Mouse (Mus musculus) kidney, adult 9 months (tissue): ENCODE results near the gene Olfr643.

Experiments
- DNase-seq: peaks from one replicate; pipeline ENCODE4 v3.0.0; 2022

The Olfr643 gene

DNA sequence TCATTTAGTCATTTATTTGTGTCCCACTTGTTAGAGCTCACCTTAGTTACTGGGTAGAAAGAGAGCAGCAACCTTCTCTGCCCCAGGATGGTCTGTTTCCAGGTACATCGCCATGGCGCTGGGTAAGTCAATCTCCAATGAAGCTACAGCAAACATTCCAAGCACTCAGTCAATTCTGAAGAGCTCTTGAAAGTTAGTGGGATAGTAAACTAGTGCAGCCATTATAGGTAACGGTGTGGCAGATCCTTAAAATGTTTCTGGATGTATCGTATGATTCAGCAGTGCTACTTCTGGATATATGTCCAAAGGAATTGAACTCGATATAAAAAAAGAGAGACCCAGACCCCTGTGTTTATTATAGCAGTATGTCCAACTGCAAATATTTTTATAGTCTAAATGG, at the start of gene Olfr643:
Gene Olfr643 (minus strand): TSS at position 101 of the 400 bp plus-strand sequence.
- no peak for DNase-seq

DNA sequence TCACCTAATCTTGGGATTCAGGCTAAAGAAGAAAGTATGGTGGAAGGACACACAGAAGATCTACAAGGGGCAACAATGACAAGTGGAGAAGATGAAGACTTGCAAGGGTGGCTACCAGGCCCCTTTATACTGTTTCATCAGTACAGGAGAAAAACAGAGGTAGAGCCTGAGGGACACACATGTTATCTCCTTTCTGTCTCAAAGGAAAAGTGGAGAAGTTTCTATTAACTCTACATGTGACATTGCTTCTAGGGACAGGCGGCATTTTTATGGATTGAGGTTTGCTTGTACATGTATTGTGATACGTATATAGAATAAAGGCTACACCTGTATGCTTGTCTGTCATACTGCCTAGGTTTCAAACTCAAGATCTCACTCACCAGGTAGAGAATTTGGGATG, 46.1 kb upstream of the Olfr643 start, which contains the start of gene Olfr648:
Gene Olfr648 (minus strand): TSS at position 101 of the 400 bp plus-strand sequence.
- no peak for DNase-seq

DNA sequence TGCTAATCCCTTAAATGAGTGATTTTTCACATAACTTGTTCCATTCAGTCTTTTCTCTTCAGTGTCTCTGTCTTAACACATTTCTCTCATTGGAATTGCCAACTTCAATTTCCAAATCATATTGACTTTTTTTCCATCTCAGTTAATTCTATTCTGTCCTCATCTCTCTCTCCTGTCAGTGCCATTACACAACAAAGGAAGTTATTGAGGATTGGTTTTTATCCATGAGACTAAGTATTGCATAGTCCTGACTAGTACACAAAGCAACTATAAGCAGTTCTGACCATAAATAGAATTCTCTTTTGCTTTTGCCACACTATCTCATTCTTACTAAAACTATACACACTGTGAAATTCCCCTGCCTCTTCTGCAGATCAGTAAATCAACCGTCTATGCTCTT, 41.9 kb upstream of the Olfr643 start:
- no peak for DNase-seq

DNA sequence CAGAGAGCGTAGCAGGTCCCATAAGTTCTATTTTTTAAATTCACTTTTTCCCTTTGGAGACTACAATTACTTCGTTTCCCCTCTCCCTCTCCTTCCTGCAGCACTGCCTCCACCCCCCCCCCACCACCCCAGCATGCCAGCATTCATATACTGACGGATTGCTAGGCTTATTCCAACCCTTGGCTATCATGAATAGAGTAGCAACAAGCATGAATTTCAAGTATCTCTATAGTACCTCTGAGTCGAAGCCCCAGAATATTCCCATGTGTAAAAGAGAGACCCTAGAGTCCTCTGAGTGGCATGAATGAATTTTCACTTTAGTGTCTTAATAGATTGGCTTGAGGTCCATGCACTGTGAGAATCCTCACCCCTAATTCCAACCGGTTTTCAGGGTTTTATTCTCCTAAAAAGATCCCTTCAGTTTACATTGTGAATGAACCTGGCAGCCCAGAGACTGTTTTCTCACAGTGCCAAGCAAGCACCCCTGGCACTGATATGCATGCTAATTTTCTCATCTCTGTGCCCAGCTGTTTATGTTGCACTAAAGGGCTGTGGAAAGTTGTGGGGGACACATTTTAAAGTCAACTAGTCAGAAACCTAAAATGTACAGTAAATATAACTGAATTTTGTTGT, 41.3 kb upstream of the Olfr643 start:
- no peak for DNase-seq

DNA sequence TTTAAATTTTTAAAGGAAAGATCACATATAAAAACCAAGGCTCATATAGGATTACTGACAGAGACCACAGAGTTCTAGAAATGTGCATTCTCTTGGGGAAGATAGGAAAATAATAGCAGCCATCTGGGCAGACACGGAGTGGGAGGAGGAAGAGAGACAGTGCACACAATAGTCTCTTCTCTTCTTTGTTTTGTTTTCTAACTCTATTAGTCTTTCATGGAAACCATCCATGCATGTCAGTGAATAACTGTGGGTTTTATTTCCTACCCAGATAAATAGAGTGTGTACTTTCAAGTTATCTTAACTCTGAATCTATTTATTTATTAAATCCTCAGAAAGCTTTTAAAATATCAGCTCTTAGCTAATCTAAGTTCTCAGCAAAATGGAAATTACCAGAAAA, 37.9 kb upstream of the Olfr643 start:
- no peak for DNase-seq

DNA sequence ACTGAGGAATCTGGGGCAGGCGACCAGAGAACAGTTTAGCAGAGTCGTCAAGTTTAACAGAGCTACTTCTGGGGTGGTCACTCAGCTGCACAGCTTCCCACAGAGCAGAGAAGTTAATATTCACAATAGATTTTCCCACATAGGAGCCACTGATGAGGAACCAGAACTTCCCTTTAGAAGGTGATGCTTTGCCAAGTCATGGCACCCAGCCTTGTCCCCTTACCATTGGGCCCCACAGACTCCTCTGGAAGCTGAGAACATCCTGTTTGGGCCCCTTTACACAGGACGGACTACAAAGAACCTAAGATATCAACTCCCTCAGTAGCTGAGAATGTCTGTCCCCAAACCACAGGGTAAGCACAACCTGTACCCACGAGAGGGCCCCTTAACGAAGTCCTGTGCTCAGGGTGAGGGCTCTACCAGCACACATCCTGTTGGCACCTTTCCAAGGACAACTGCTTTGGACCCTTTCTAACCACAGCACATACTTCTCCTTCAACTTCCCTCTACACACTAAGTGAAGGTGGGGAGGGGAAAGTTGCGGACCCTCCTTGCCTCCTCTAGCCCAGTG, 32.5 kb upstream of the Olfr643 start:
- DNase-seq = no peak

DNA sequence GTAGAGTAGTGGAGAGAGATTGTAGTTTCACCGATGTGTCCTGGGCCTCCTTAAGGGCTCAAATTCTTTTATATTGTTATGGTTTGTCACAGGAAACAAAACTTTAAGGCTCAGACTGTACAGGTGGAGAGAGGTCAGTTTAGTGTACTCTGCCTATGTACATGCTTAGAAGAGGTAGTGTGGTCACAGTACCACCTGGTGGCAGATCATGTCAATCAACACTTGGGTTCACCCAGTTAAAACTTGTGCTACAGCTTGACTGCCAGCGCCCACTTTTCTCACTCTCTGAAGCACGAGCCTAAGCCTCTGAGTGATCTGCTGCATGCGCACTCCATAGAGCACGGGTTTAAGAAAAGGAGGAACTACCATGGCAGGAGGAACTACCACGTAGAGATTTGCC, 29.9 kb upstream of the Olfr643 start:
- no peak for DNase-seq

DNA sequence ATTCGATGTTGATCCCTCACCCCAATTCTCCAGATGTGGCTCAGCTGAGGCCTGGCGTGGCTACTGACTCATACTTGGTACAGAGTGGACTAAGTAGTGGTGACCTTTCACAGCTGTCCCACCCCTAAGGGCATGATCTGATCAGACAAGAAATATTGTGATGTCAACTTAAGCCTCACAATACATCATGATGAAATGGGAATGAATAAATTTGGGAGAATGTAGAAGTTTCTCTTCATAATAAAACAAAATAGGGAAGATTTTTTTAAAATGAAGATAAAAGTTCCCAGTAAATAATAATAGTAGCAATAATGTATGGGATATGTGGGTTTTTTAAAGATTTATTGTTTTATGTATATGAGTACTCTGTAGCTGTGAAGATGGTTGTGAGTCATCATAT, 13.3 kb upstream of the Olfr643 start, which contains the start of gene Ubqlnl:
Gene Ubqlnl (minus strand): TSS at position 101 of the 400 bp plus-strand sequence.
- no peak for DNase-seq

DNA sequence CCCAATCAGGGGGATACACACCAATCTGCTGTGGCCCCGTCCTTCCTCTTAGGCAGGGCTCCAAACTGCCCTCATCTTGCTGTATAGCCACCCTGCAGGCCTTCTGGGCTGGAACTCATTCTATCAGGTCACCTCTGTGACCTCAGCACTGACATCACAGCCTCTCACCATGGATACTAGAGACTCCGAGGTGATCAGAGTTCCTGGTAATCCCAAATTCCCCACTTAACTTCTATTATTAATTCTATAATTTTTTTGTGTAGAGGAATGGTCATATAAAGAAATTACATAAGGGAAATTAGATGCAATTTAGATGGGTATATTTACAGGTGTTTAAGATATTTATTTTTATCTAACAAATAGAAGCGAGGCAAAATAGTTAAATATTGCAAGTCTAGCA, 6.0 kb upstream of the Olfr643 start, which contains the start of gene Ubqln3:
Gene Ubqln3 (minus strand): TSS at position 101 of the 400 bp plus-strand sequence.
- no peak for DNase-seq

DNA sequence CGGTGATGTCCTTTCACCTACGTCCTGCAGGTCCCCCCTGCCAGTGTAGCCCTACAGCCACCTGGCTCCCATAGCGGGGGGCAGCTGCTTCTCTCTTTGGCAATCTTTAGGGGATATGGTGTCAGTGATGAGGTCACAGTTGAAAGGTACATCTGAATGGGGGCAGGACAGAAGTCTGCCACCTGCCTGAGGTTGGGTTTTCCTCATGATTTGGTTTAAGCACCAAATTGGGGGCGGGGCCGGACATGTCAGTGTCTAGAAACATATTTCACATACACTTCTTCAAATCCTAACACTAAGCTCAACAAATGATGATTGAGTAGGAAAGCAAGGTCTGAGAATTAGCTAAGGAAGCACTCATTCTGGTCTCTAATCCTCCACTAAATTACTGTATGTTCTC, 7.5 kb downstream of the Olfr643 start, which contains the start of gene Ubqln5:
Gene Ubqln5 (minus strand): TSS at position 101 of the 400 bp plus-strand sequence.
- no peak for DNase-seq

DNA sequence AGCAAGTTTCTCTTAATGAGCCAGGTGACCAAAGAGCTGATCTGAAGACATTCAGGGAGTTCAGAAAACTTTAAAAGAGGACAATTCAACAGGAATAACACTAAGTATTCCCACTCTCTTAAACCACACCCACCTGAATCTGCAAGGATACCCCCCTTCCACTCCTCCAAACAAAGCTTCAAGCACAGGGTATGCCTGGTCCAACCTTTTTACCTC, 32.5 kb downstream of the Olfr643 start, which contains the start of gene Olfr646:
Gene Olfr646 (plus strand): TSS at position 117 of the 216 bp plus-strand sequence.
- DNase-seq = no peak

DNA sequence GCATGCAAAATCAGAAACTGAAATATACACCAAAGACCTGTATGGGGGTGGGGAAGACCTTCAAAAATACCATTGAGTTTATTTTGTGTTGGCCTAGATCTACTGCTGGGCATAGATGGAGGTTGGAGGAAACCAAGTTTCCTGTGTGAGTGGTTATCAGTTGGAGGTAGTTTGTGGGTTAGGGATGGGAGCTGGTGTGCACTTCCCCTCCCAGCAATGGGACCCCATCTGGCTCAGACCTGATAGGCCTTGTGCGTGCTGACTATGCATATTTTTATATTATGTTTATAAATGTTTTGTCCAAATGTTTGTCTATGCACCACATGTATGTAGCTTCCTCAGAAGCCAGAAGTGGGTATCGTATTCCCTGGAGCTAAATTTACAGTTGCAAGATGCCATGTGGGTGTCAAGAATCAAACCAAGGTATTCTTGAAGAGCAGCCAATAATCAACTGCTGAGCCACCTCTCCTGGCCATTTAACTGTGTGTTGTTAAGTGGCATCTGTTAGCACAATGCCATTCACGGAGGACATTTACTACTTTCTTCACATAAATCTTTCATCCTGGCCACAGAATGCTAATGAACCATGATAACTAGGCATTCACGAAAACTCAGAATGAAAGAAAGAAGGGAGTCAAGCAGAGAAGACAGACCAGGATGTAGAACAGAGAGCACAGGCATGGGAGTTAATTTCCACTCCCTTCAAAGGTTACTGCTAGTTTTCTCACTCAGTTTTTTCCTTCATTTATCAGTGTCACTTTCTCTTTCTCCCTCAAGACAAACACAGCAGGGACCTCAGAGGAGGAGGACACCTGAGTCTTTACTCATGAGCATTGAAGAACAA, 33.1 kb downstream of the Olfr643 start:
- no peak for DNase-seq

DNA sequence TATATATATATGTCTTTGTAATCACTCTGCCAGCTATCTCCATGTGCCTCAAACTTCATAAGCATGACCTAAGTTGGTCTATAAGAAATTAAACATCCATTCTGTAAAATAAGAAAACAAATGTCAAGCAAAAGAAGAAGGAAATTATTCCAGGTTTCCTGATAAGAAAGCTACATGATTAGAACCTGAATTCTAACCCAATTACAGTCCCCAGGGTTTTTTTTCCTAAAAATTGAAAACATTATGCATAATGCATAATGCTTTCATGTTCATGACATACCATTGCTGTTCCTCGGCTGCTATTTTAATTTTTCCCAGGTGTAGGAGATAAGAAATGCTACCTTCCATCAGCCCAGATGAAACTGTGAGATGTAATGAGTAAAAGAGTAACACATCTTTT, 51.8 kb downstream of the Olfr643 start, which contains the start of gene Olfr645:
Gene Olfr645 (minus strand): TSS at position 101 of the 400 bp plus-strand sequence.
- DNase-seq = no peak

DNA sequence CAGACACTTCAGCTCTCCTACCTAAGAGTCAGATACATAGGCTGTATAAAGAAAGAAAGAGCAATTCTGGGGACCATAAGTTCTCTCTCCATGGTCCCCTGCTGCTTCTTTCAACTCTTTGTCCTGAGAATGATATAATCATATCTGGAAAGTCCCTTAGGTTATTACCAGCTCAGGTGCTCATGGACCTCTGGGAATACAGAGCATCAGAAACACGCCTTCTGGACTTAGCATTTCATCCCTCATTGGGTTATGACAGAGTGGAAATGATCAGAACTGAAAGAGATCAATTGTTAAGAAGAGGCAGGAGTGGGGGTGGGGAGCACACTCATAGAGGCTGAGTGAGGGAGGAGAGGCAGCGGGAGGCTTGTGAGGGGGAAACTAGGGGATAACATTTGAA, 65.4 kb downstream of the Olfr643 start, which contains the start of gene Olfr644:
Gene Olfr644 (minus strand): TSS at position 101 of the 400 bp plus-strand sequence.
- no peak for DNase-seq

DNA sequence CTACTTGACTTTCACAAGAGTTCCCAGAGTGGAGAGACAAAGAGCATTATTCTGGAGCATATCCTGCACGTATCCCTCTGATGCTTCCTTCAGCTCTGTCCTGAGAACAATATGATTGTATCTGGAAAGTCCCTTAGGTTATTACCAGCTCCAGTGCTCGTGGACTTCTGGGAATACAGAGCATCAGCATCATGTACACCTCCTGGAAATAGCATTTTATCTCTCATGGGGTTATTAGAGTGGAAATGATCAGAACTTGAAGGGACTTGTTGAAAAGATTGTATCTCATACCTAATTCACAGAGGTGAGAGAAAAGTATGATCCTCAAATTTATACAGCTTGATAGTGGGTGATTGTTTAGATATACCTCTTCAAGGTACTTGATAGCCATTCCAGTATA, 75.9 kb downstream of the Olfr643 start, which contains the start of gene 4930516K23Rik:
Gene 4930516K23Rik (minus strand): TSS at position 101 of the 400 bp plus-strand sequence.
- no peak for DNase-seq

DNA sequence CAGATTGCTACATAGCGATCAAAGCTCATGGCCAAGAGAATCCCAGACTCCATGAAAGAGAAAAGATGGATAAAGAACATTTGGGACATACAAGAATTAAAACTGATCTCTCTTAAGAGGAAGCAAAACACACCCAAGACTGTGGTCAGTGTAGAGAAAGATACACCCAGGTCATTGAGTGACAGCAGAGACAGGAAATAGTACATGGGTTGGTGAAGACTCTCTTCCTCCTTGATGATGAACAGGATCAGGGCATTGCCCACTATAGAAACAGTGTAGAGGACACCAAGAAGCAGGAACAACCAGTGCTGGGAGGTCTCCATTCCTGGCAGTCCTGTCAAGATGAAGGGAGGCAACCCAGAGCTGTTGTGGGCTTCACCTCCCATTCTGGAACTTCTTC, 78.0 kb downstream of the Olfr643 start:
- no peak for DNase-seq

DNA sequence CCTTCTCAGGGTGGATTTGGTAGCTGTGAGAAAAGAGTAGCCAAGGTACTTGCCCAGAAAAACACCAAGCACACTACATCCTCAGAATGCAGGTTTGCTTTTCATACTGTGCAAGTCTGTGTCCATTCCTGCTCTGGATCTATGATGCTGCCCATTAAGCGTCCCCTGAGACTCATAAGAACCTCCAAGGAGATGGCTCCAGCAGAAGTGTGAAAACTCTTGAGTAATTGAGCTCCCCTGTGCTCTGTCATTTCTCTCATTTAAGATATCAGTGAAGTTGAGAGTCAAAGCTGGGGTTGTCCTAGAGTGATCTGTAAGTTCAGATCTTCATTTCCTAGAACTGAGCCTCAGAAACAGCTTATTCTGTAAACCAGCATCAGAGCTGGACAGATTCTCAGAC, 84.6 kb downstream of the Olfr643 start, which contains the start of gene Olfr642:
Gene Olfr642 (minus strand): TSS at position 101 of the 400 bp plus-strand sequence.
- no peak for DNase-seq

DNA sequence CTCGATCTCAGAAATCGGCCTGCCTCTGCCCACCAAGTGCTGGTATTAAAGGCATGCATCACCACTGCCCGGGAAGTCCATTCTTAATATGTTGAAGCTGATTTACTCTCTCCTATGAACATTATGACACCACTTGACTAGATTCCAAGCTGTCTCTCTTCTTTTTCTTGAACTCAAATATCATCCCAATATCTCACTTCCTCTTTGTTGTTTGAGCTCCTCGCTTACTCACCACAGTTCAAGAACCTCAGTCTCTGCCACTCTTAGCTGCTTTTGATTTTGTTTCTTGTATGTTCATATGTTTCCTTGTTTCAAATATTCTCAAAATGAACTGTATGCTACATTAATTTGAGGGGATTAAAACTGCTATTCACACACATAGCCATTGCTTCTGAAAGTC, 86.5 kb downstream of the Olfr643 start:
- no peak for DNase-seq

DNA sequence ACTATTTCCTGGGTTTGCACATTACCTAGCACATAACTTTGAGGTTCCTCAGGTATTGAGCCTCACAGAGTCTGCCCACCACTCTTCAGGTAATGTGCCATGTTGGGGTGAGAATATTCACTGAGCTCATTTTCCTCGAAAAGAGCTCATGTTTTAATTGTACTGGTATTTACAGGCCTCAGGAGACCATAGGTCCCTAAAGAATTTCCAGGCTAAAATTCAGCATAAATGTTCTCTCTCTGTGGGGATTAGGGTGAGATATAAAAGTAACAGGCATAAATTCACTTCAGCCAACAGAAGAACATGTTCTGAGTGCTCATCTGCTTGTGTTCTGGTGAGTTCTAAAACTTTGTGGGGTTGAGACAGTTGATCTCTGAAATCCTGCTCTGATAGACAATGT, 102.1 kb downstream of the Olfr643 start, which contains the start of gene Olfr641:
Gene Olfr641 (plus strand): TSS at position 301 of the 400 bp plus-strand sequence.
- DNase-seq = no peak

DNA sequence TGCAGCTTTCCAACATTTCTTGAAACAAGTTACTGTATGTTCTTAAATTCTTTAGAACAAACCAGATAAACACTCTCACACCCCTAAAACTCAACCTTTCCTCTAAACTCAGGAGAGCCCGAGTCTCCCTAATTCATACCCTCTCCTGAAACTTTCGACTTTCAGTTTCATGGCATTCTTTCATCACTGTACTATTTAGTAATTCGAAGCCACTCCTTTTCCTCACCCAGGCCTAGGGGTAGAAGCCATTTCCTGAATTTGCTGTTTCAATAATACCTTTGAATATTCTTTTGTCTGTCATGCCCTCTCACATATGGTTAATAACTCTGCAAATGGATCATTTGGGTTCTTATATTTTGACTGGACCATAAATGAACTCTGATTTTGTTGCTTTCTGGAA, 110.2 kb downstream of the Olfr643 start:
- DNase-seq = no peak

DNA sequence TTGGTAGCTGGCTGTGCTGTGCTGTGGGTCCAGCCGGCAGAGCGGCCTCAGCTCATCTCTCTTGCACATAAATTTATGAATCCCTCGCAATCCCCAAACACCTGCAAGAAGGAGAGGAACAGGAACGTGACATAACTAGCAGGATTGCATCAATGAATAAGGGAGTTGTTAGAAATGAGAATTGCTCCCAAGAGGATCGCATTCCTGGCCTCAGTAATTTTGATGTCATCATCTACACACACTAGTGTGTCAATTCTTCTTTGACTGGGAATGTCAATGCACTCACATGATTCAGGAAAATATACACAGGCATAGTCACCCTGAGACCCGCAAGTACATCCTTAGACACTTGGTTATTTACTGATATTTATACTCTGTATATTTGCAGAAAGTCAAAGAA, 111.7 kb downstream of the Olfr643 start, which contains the start of gene Olfr640:
Gene Olfr640 (minus strand): TSS at position 101 of the 400 bp plus-strand sequence.
- no peak for DNase-seq

DNA sequence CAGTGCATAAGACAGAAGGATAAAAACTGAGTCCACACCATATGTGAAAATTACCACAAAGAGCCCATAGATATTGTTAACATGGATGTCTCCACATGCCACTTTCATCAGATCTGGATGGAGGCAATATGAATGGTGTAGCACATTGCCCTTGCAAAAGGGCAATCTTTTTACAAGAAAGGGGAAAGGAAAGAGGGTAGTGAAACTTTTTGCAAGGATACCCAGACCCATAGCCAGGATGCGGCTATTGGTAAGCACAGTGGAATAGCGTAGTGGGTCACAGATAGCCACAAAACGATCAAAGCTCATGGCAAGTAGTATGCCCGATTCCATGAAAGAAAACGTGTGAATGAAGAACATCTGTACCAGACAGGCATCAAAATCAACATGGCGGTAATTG, 115.6 kb downstream of the Olfr643 start:
- DNase-seq = no peak

DNA sequence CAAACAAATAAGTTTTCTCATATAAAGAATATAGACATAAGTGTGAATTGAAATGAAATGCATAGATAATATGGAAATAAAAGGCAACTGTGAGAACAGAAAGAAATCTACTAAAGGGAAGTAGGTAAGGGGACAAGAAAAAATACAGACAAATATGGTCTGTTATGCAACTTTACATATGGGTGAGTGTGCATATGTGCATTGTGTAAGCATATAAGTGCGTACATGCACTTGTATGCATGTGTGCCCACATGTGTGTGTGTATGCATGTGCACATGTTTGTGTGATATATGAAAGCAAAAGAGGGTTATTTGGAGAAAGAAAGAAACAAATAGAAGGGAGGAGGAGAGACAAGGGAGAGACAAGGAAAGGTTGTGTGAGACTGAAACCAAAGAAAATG, 118.3 kb downstream of the Olfr643 start:
- DNase-seq = no peak
